Mouse (Mus musculus) MEL (cell line): ENCODE results near the gene Kif3b.

Source experiments
- CTCF ChIP-seq, 3 experiments: IDR thresholded peaks in 2 of 3; conservative IDR thresholded peaks in 1 of 3; 2 replicates each; pipeline ENCODE4 v1.5.1; 2011 to 2012; ENCODE audit warnings: low read length in 3 of 3, low read depth in 2 of 3, mild to moderate bottlenecking in 2 of 3, improper control_type of control experiment in 1 of 3, inconsistent platforms in 1 of 3, mixed read lengths in 1 of 3, moderate library complexity in 1 of 3; ENCODE audit not compliant: control insufficient read depth in 1 of 3, insufficient read depth in 1 of 3, poor library complexity in 1 of 3, severe bottlenecking in 1 of 3
- E2F4 ChIP-seq: IDR thresholded peaks from 2 replicates; pipeline ENCODE4 v1.6.1; 2011; ENCODE audit warnings: low read depth, low read length, improper control_type of control experiment, borderline replicate concordance
- ELF1 ChIP-seq: IDR thresholded peaks from 2 replicates; pipeline ENCODE4 v1.6.1; 2014; ENCODE audit warnings: low read depth, mild to moderate bottlenecking, inconsistent platforms, low read length, improper control_type of control experiment, moderate library complexity
- MAX ChIP-seq: IDR thresholded peaks from 2 replicates; pipeline ENCODE4 v1.6.1; 2011; ENCODE audit warnings: low read length, improper control_type of control experiment
- MXI1 ChIP-seq: IDR thresholded peaks from 2 replicates; pipeline ENCODE4 v1.6.1; 2011; ENCODE audit warnings: mild to moderate bottlenecking, low read depth, low read length, improper control_type of control experiment
- POLR2A ChIP-seq, 2 experiments: IDR thresholded peaks; 2 replicates each; pipeline ENCODE4 v1.6.1; 2011 to 2012; ENCODE audit warnings: low read length in 2 of 2, mild to moderate bottlenecking in 2 of 2, control low read depth in 1 of 2, improper control_type of control experiment in 1 of 2, low read depth in 1 of 2, moderate library complexity in 1 of 2; ENCODE audit not compliant: control insufficient read depth in 1 of 2, insufficient read depth in 1 of 2, poor library complexity in 1 of 2
- TBP ChIP-seq: IDR thresholded peaks from 2 replicates; pipeline ENCODE4 v1.8.0; 2011; ENCODE audit warnings: low read depth, low read length, improper control_type of control experiment
- ZMIZ1 ChIP-seq: IDR thresholded peaks from 2 replicates; pipeline ENCODE4 v1.6.1; 2012; ENCODE audit warnings: low read depth, mild to moderate bottlenecking, inconsistent platforms, low read length, improper control_type of control experiment, moderate library complexity

DNA sequence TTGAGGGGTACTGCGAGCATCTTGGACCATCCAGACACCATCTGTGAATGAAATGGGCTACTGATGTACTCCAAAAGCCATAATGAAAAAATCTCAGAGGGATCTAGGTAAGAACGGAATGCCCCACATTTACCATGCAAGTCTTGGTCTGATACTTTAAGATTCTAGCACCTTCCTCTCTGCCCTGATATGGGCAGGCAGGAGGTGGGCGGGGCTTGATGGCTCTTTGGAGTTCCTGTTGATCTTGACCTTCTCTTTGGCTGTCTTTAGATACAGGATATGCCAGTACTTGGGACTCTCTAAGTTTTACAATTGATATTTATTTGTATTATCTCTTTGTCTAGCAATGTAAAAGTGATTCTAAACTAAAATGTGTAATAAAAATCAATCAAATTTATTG lies 41.8 kb downstream of the Kif3b start:
- TF ChIP-seq TBP: no peak
- no peak for TF ChIP-seq CTCF (IDR thresholded peaks at IDR 0.05 in 2 of 3, conservative IDR thresholded peaks at IDR 0.05 in 1 of 3; ENCODE audit: control insufficient read depth in 1 of 3, insufficient read depth in 1 of 3, low read depth in 2 of 3, low read length in 3 of 3, poor library complexity in 1 of 3, severe bottlenecking in 1 of 3)
- TF ChIP-seq MXI1: no peak
- no peak for TF ChIP-seq POLR2A (IDR thresholded peaks at IDR 0.05; ENCODE audit: control insufficient read depth in 1 of 2, insufficient read depth in 1 of 2, low read depth in 1 of 2, low read length in 2 of 2, poor library complexity in 1 of 2)
- TF ChIP-seq MAX: no peak
- no peak for TF ChIP-seq E2F4
- TF ChIP-seq ELF1: no peak
- TF ChIP-seq ZMIZ1: no peak
